Mouse (Mus musculus): ENCODE data around the gene Gm20388. TPM values are rescaled to one million over a fixed set of nuclear protein-coding genes. Genes with fewer than 3 reads are reported as not detected.

Gene Gm20388
- polyA plus RNA-seq, 1 experiment from 2014 or later = not detected

DNA sequence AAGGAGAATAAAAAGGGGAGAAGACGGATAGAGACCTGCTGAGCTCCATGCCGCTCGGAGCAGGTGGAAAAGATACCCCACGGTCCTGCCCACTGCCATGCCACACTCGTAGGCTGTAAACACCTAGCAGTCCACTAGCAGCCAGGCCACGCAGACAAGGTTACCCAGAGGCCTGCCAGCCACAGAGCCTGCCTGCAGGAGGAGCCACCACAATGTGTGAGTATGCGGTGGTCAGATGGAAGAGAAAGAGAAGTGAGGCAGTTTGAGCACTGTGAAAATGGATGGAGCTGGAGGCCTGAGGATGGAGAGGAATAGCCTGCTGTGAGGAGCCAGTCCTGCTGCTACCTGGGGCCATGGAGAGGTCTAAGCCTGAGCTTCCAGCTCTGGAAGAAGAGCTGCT lies 4173.0 kb downstream of the Gm20388 start:
- Histone ChIP-seq H3K4me2 (no peak overlapping the region), H3K36me3 (no peaks in the 10 kb centered on the region), H3K4me1 (replicated peaks) (peaks cover under 1% of the 10 kb centered on the region; the same call in 1 of the 2 replicates), H3K27me3 (no peaks in the 10 kb centered on the region), H3K9me3 (replicated peaks) (no peaks in the 10 kb centered on the region), H3K4me3 (replicated peaks) (no peak overlapping the region), H3K9ac (no peak overlapping the region), H3K27ac (no peak overlapping the region)
- 70% methylated on average over 7 of the region's 7 CpGs for WGBS (ENCODE audit: insufficient replicate concordance)
- ATAC-seq (ENCODE audit: low read depth) (no peak), DNase-seq (no peak)

- Histone ChIP-seq H3K36me3 (no peaks in the 10 kb centered on the region), H3K9ac (no peak overlapping the region), H3K9me3 (replicated peaks) (no peaks in the 10 kb centered on the region), H3K4me1 (replicated peaks) (no peaks in the 10 kb centered on the region), H3K27me3 (no peaks in the 10 kb centered on the region), H3K4me3 (replicated peaks) (no peak overlapping the region), H3K4me2 (no peak overlapping the region), H3K27ac (no peak overlapping the region)
- ATAC-seq (ENCODE audit: low read depth) = no peak
- DNase-seq = no peak
- WGBS (ENCODE audit: insufficient replicate concordance) = 43% methylated on average over 4 of the region's 4 CpGs
Measured at GRCm38 (mm10) chr8:124085668-124086067, 4175.0 kb downstream of the Gm20388 start.

GRCm38 (mm10) chr8:124088092-124088613 lies 4177.5 kb downstream of the Gm20388 start:
- Histone ChIP-seq H3K9me3 (replicated peaks) (no peaks in the 10 kb centered on the region), H3K4me2 (no peak overlapping the region), H3K27me3 (no peaks in the 10 kb centered on the region), H3K27ac (no peak overlapping the region), H3K4me1 (replicated peaks) (no peaks in the 10 kb centered on the region), H3K4me3 (replicated peaks) (no peak overlapping the region), H3K36me3 (no peaks in the 10 kb centered on the region), H3K9ac (no peak overlapping the region)
- WGBS (ENCODE audit: insufficient replicate concordance) = 63% methylated on average over 11 of the region's 11 CpGs
- DNase-seq (no peak), ATAC-seq (ENCODE audit: low read depth) (no peak)

- DNase-seq (no peak), ATAC-seq (ENCODE audit: low read depth) (no peak)
- Histone ChIP-seq H3K4me3 (replicated peaks) (no peak overlapping the region), H3K4me1 (replicated peaks) (no peaks in the 10 kb centered on the region), H3K27ac (no peak overlapping the region), H3K9ac (no peak overlapping the region), H3K9me3 (replicated peaks) (no peaks in the 10 kb centered on the region), H3K36me3 (no peaks in the 10 kb centered on the region), H3K4me2 (no peak overlapping the region), H3K27me3 (no peaks in the 10 kb centered on the region)
- WGBS (ENCODE audit: insufficient replicate concordance) = 63% methylated on average over 5 of the region's 5 CpGs
Measured at GRCm38 (mm10) chr8:124089016-124089415, 4178.4 kb downstream of the Gm20388 start.

DNA sequence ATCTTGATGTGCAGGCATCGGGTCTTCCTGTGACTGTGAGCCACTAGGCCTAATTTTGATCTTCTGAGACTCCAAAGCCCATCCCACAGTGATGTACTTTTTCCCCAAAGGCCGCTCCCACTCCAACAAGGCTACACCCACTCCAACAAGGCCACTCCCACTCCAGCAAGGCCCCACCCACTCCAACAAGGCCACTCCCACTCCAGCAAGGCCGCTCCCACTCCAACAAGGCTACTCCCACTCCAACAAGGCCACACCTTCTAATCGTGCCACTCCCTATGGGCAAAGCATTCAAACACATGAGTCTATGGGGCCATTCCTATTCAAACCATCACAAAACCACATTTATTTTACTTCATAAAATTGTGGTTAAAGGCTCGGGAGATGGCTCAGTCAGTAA lies 4179.8 kb downstream of the Gm20388 start:
- no peak overlapping the region for H3K4me3 ChIP-seq (replicated peaks)
- H3K4me2 ChIP-seq = no peak overlapping the region
- no peak overlapping the region for H3K27ac ChIP-seq
- H3K9ac ChIP-seq = no peak overlapping the region
- no peaks in the 10 kb centered on the region for H3K27me3 ChIP-seq
- WGBS (ENCODE audit: insufficient replicate concordance) = 72% methylated on average over 5 of the region's 5 CpGs
- DNase-seq (peak; percentile 26), ATAC-seq (ENCODE audit: low read depth) (peak; percentile 51; the same call in 1 of the 2 replicates)
- H3K36me3 ChIP-seq = no peaks in the 10 kb centered on the region
- no peaks in the 10 kb centered on the region for H3K9me3 ChIP-seq (replicated peaks)
- no peaks in the 10 kb centered on the region for H3K4me1 ChIP-seq (replicated peaks)

DNA sequence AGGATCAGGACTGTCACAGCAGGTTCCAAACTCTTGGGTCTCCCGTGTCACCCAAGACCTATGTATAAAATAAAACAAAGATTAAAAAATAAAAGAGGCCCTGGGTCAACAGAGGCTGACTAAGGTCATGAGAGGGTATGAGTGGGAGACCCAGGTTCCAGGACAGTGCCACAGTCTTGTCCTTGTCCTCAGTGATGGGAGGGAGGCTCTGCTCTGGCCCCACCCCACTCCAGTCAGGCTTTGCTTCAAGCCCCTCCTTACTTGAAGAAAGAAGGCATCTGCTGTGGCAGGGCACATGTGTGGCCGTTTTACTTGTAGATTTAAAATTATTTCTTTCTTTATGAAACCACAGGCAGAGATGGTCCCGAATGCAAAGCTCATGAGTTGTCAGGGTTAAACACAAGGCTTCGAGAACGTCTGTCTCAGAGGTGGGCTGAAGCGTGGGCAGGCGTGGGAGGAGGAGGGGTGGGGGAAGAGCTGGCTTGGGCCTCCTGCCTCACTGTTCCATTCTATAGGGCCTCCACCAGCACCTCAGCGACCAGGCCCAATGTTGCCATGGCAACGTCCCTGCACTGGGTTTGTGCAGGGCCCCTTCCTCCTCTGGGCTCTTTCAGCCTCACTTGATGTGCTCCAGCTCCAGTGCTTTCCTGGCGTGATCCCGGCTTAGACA lies 4188.4 kb downstream of the Gm20388 start:
- 47% methylated on average over 11 of the region's 11 CpGs for WGBS (ENCODE audit: insufficient replicate concordance)
- DNase-seq (no peak), ATAC-seq (ENCODE audit: low read depth) (no peak)
- Histone ChIP-seq H3K4me3 (replicated peaks) (no peak overlapping the region), H3K4me1 (replicated peaks) (no peaks in the 10 kb centered on the region), H3K27ac (no peak overlapping the region), H3K27me3 (no peaks in the 10 kb centered on the region), H3K9ac (no peak overlapping the region), H3K36me3 (no peaks in the 10 kb centered on the region), H3K9me3 (replicated peaks) (no peaks in the 10 kb centered on the region), H3K4me2 (no peak overlapping the region)

- Histone ChIP-seq H3K4me2 (no peak overlapping the region), H3K9ac (no peak overlapping the region), H3K9me3 (replicated peaks) (no peaks in the 10 kb centered on the region), H3K4me3 (replicated peaks) (no peak overlapping the region), H3K27me3 (no peaks in the 10 kb centered on the region), H3K27ac (no peak overlapping the region), H3K4me1 (replicated peaks) (no peaks in the 10 kb centered on the region), H3K36me3 (no peaks in the 10 kb centered on the region)
- DNase-seq (no peak), ATAC-seq (ENCODE audit: low read depth) (no peak)
- 63% methylated on average over 6 of the region's 6 CpGs for WGBS (ENCODE audit: insufficient replicate concordance)
Measured at GRCm38 (mm10) chr8:124099623-124099965, 4189.0 kb downstream of the Gm20388 start.

DNA sequence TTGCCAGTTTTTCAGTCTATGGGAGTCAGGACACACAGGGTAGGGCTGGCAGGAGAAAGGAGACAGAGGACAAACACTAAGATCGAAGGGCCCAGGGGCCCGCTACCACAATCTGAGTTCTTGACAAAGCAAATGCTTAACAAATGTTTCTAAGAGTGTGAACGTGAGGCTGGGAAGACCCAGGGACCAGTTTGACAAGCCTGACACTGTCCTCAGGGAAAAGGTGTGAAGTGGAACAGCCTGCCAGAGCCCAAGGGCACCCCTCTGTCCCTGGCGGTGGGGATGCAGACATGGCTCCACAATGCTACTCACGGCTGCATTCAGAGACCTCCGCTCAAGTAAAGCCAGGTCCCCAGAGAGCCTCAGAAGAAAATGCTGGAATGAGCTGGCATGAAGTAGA lies 4195.2 kb downstream of the Gm20388 start:
- 58% methylated on average over 6 of the region's 6 CpGs for WGBS (ENCODE audit: insufficient replicate concordance)
- H3K27ac ChIP-seq = no peak overlapping the region
- no peak for ATAC-seq (ENCODE audit: low read depth)

DNA sequence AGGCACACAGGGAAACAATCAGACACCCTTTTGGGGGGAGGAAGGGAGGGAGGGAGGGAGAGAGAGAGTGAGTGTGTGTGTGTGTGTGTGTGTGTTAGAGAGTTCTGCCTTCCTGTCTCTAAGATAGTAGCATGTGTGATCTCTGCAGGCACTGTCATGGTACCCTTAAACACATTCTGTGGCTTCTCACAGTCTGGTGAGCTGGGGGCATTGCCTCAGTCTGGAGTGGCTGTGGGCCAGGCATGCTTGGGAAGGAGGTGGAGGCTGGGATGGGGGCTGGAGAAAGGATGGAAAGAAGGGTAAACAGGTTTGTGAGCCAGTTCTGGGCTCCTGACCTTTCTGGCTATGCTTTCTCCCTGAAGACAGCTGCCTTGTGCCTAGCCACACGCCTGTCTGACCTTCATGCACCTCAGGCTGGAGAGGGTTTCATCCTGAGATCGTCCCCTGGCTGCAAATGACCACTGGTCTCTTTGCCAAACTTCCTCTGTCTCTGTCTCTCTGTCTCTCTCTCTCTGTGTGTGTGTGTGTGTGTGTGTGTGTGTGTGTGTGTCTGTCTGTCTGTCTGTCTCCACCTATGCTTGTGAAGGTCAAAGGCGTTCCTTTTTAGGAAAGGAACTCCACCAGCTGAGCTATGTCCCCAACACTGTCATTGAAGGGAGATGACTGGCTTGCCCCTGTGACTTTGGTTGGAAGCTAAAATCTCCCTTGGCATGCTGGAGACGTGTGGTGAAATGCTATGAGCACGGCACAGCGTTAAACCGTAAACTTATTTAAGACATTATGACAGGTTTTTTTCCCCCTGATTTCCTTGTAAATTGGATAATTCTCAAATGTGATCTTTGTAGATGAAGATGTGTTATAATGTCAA lies 4195.9 kb downstream of the Gm20388 start:
- Histone ChIP-seq H3K4me3 (replicated peaks) (no peak overlapping the region), H3K4me2 (no peak overlapping the region), H3K27me3 (no peaks in the 10 kb centered on the region), H3K9me3 (replicated peaks) (no peaks in the 10 kb centered on the region), H3K27ac (no peak overlapping the region), H3K4me1 (replicated peaks) (no peaks in the 10 kb centered on the region), H3K36me3 (no peaks in the 10 kb centered on the region), H3K9ac (no peak overlapping the region)
- ATAC-seq (ENCODE audit: low read depth) (no peak), DNase-seq (no peak)
- 65% methylated on average over 7 of the region's 7 CpGs for WGBS (ENCODE audit: insufficient replicate concordance)

More for the DNA sequence above, 4195.2 kb downstream of the Gm20388 start:
- Histone ChIP-seq H3K27me3 (no peaks in the 10 kb centered on the region), H3K9me3 (replicated peaks) (no peaks in the 10 kb centered on the region), H3K4me1 (replicated peaks) (no peaks in the 10 kb centered on the region), H3K4me3 (replicated peaks) (no peak overlapping the region), H3K36me3 (no peaks in the 10 kb centered on the region), H3K9ac (no peak overlapping the region), H3K4me2 (no peak overlapping the region)
- no peak for DNase-seq

GRCm38 (mm10) chr8:124113108-124113507 lies 4202.5 kb downstream of the Gm20388 start:
- H3K27ac ChIP-seq = no peak overlapping the region
- no peak overlapping the region for H3K4me2 ChIP-seq
- H3K4me1 ChIP-seq (replicated peaks) = no peaks in the 10 kb centered on the region
- H3K36me3 ChIP-seq = no peaks in the 10 kb centered on the region
- DNase-seq (no peak), ATAC-seq (ENCODE audit: low read depth) (no peak)
- WGBS (ENCODE audit: insufficient replicate concordance) = 60% methylated on average over 10 of the region's 10 CpGs
- no peaks in the 10 kb centered on the region for H3K27me3 ChIP-seq
- H3K9ac ChIP-seq = no peak overlapping the region
- H3K9me3 ChIP-seq (replicated peaks) = peaks cover 14% of the 10 kb centered on the region
- H3K4me3 ChIP-seq (replicated peaks) = no peak overlapping the region

GRCm38 (mm10) chr8:124125241-124125640 lies 4214.6 kb downstream of the Gm20388 start:
- H3K4me1 ChIP-seq (replicated peaks) = no peaks in the 10 kb centered on the region
- H3K27me3 ChIP-seq = no peaks in the 10 kb centered on the region
- DNase-seq = no peak
- ATAC-seq (ENCODE audit: low read depth) = no peak
- 84% methylated on average over 20 of the region's 20 CpGs for WGBS (ENCODE audit: insufficient replicate concordance)
- H3K9me3 ChIP-seq (replicated peaks) = peaks cover 11% of the 10 kb centered on the region
- no peak overlapping the region for H3K4me2 ChIP-seq
- H3K27ac ChIP-seq = no peak overlapping the region
- H3K9ac ChIP-seq = no peak overlapping the region
- no peak overlapping the region for H3K4me3 ChIP-seq (replicated peaks)
- no peaks in the 10 kb centered on the region for H3K36me3 ChIP-seq

Data from liver, embryonic 13.5 days (tissue).